Mouse (Mus musculus) lung, embryonic 14.5 days (tissue): ENCODE measurements at regions not wholly inside any gene's neighbourhood (a gene's known extent, or its start where the extent isn't known, plus 50 kb on each side); places are given as distances from the start of the nearest gene placed in this dataset.
A peak's percentile ranks its signal among the peaks of the same experiment; 100 is the strongest.

Source experiments
- ATAC-seq: fragments of 200-750 bp; cut with Nextera tagmentation; 2 replicates; pipeline ENCODE4 v1.8.0; 2017; ENCODE audit warnings: mild to moderate bottlenecking, moderate TSS enrichment, moderate library complexity; ENCODE audit not compliant: insufficient read depth
- DNase-seq: peaks from one replicate; pipeline ENCODE4 v3.0.0-alpha.2; 2015
- H3K27ac ChIP-seq: fragments of 300-500 bp; sonication (generic); 2 replicates; pipeline ENCODE4 v1.5.1; 2014; ENCODE audit warnings: low read depth, mild to moderate bottlenecking, moderate library complexity
- H3K27me3 ChIP-seq: fragments of 300-500 bp; sonication (generic); 2 replicates; pipeline ENCODE4 v1.6.1; 2014; ENCODE audit warnings: low read length, control low read depth; ENCODE audit not compliant: insufficient read depth
- H3K36me3 ChIP-seq: fragments of 300-500 bp; sonication (generic); 2 replicates; pipeline ENCODE4 v1.6.1; 2014; ENCODE audit warnings: control low read depth; ENCODE audit not compliant: insufficient read depth
- H3K4me1 ChIP-seq: fragments of 300-500 bp; sonication (generic); 2 replicates; pipeline ENCODE4 v1.6.1; 2014; ENCODE audit warnings: antibody characterized with exemption, control low read depth; ENCODE audit not compliant: insufficient read depth
- H3K4me2 ChIP-seq: fragments of 300-500 bp; sonication (generic); 2 replicates; pipeline ENCODE4 v1.6.1; 2014; ENCODE audit warnings: mild to moderate bottlenecking
- H3K4me3 ChIP-seq: fragments of 300-500 bp; sonication (generic); 2 replicates; pipeline ENCODE4 v1.5.1; 2014; ENCODE audit warnings: low read depth, low read length
- H3K9ac ChIP-seq: fragments of 300-500 bp; sonication (generic); 2 replicates; pipeline ENCODE4 v1.6.1; 2014
- H3K9me3 ChIP-seq: fragments of 300-500 bp; sonication (generic); 2 replicates; pipeline ENCODE4 v1.6.1; 2016; ENCODE audit warnings: low read depth, low read length, control low read depth
- CTCF ChIP-seq: IDR thresholded peaks from 2 replicates; pipeline ENCODE4 v1.5.1; 2016; ENCODE audit warnings: antibody characterized with exemption, low read depth
- WGBS: fragments of 180-500 bp; shearing (Covaris S2); extraction: QIAGEN DNeasy Blood & Tissue Kit; methylation state at CpG from one replicate; pipeline ENCODE4 v1.1.7; 2014; 5-methylcytosine and 5-hydroxymethylcytosine counted together

- 41% methylated on average over 7 of the region's 7 CpGs for WGBS
- no peak for TF ChIP-seq CTCF
- Histone ChIP-seq H3K27me3 (no peaks in the 10 kb centered on the region), H3K27ac (no peak overlapping the region), H3K9me3 (no peaks in the 10 kb centered on the region), H3K4me3 (no peak overlapping the region), H3K36me3 (no peaks in the 10 kb centered on the region), H3K9ac (no peak overlapping the region), H3K4me1 (no peaks in the 10 kb centered on the region), H3K4me2 (no peak overlapping the region)
- ATAC-seq, result no peak
- DNase-seq, result no peak
These were observed 275.1 kb downstream of the Adamts20 start for GRCm38 (mm10) chr15:94190081-94190488.

- H3K4me3 ChIP-seq, result no peak overlapping the region
- H3K27me3 ChIP-seq, result no peaks in the 10 kb centered on the region
- H3K36me3 ChIP-seq, result no peaks in the 10 kb centered on the region
- H3K9ac ChIP-seq, result no peak overlapping the region
- H3K27ac ChIP-seq, result no peak overlapping the region
- H3K9me3 ChIP-seq, result no peaks in the 10 kb centered on the region
- no peaks in the 10 kb centered on the region for H3K4me1 ChIP-seq
- DNase-seq (no peak), ATAC-seq (no peak)
- no peak for TF ChIP-seq CTCF
- no peak overlapping the region for H3K4me2 ChIP-seq
- 56% methylated on average over 4 of the region's 4 CpGs for WGBS
These were observed 277.6 kb downstream of the Adamts20 start for GRCm38 (mm10) chr15:94187588-94187987.

GRCm38 (mm10) chr15:94183663-94184375 lies 281.4 kb downstream of the Adamts20 start:
- H3K4me3 ChIP-seq, result no peak overlapping the region
- WGBS, result 89% methylated on average over 6 of the region's 6 CpGs
- H3K27me3 ChIP-seq, result no peaks in the 10 kb centered on the region
- H3K36me3 ChIP-seq, result no peaks in the 10 kb centered on the region
- no peak for TF ChIP-seq CTCF
- H3K27ac ChIP-seq, result no peak overlapping the region
- H3K4me2 ChIP-seq, result no peak overlapping the region
- no peak overlapping the region for H3K9ac ChIP-seq
- no peaks in the 10 kb centered on the region for H3K9me3 ChIP-seq
- no peak for ATAC-seq
- no peaks in the 10 kb centered on the region for H3K4me1 ChIP-seq
- no peak for DNase-seq

GRCm38 (mm10) chr15:94174083-94174482 lies 291.1 kb downstream of the Adamts20 start:
- H3K9ac ChIP-seq, result no peak overlapping the region
- H3K36me3 ChIP-seq, result no peaks in the 10 kb centered on the region
- 68% methylated on average over 7 of the region's 7 CpGs for WGBS
- ATAC-seq, result no peak
- no peak overlapping the region for H3K4me2 ChIP-seq
- no peak overlapping the region for H3K4me3 ChIP-seq
- H3K9me3 ChIP-seq, result no peaks in the 10 kb centered on the region
- no peaks in the 10 kb centered on the region for H3K4me1 ChIP-seq
- DNase-seq, result no peak
- no peak overlapping the region for H3K27ac ChIP-seq
- no peak for TF ChIP-seq CTCF
- H3K27me3 ChIP-seq, result no peaks in the 10 kb centered on the region

GRCm38 (mm10) chr15:94160806-94161205 lies 304.4 kb downstream of the Adamts20 start:
- Histone ChIP-seq H3K36me3 (no peaks in the 10 kb centered on the region), H3K4me2 (no peak overlapping the region), H3K9ac (no peak overlapping the region), H3K4me3 (no peak overlapping the region), H3K4me1 (no peaks in the 10 kb centered on the region), H3K9me3 (no peaks in the 10 kb centered on the region), H3K27me3 (no peaks in the 10 kb centered on the region), H3K27ac (no peak overlapping the region)
- DNase-seq, result no peak
- TF ChIP-seq CTCF, result no peak
- WGBS, result 69% methylated on average over 4 of the region's 4 CpGs
- ATAC-seq, result no peak

- H3K4me1 ChIP-seq, result no peaks in the 10 kb centered on the region
- H3K27me3 ChIP-seq, result no peaks in the 10 kb centered on the region
- H3K4me3 ChIP-seq, result no peak overlapping the region
- no peaks in the 10 kb centered on the region for H3K9me3 ChIP-seq
- DNase-seq (peak; percentile 90), ATAC-seq (peak; percentile 95)
- peak overlapping the region; percentile 40 for H3K4me2 ChIP-seq
- 27% methylated on average over 13 of the region's 13 CpGs for WGBS
- no peaks in the 10 kb centered on the region for H3K36me3 ChIP-seq
- H3K9ac ChIP-seq, result no peak overlapping the region
- TF ChIP-seq CTCF, result no peak
- peak overlapping the region; percentile 75 for H3K27ac ChIP-seq
These were observed 325.7 kb downstream of the Adamts20 start for GRCm38 (mm10) chr15:94139534-94139958.

- Histone ChIP-seq H3K27ac (no peak overlapping the region), H3K36me3 (no peaks in the 10 kb centered on the region), H3K9me3 (no peaks in the 10 kb centered on the region), H3K4me3 (no peak overlapping the region), H3K4me1 (no peaks in the 10 kb centered on the region), H3K9ac (no peak overlapping the region), H3K27me3 (no peaks in the 10 kb centered on the region), H3K4me2 (no peak overlapping the region)
- no peak for DNase-seq
- TF ChIP-seq CTCF, result no peak
- ATAC-seq, result no peak
- 72% methylated on average over 27 of the region's 27 CpGs for WGBS
These were observed 327.9 kb downstream of the Adamts20 start for GRCm38 (mm10) chr15:94137159-94137952.
